Mouse (Mus musculus) heart, postnatal 0 days (tissue): ENCODE results near the gene Sept14. TPM values are rescaled to one million over a fixed set of nuclear protein-coding genes. Genes with fewer than 3 reads are reported as not detected.

Experiments
- ATAC-seq: fragments of 200-750 bp; cut with Nextera tagmentation; 2 replicates; pipeline ENCODE4 v1.8.0; 2017; ENCODE audit warnings: low read depth, moderate number of reproducible peaks, moderate library complexity; ENCODE audit not compliant: insufficient read depth
- DNase-seq: peaks from one replicate; pipeline ENCODE4 v3.0.0-alpha.2; 2016; ENCODE audit warnings: low spot score
- H3K27ac ChIP-seq: fragments of 300-500 bp; sonication (generic); 2 replicates; pipeline ENCODE4 v1.5.1; 2014; ENCODE audit warnings: low read depth, mild to moderate bottlenecking
- H3K27me3 ChIP-seq: fragments of 300-500 bp; sonication (generic); 2 replicates; pipeline ENCODE4 v1.6.1; 2014; ENCODE audit warnings: low read length, mixed read lengths; ENCODE audit not compliant: control insufficient read depth, insufficient read depth
- H3K36me3 ChIP-seq: fragments of 300-500 bp; sonication (generic); replicated peaks from 2 replicates; pipeline ENCODE4 v1.6.1; 2014; ENCODE audit warnings: low read length, mixed read lengths; ENCODE audit not compliant: control insufficient read depth, insufficient read depth
- H3K4me1 ChIP-seq: fragments of 300-500 bp; sonication (generic); 2 replicates; pipeline ENCODE4 v1.6.1; 2014; ENCODE audit warnings: antibody characterized with exemption; ENCODE audit not compliant: control insufficient read depth, insufficient read depth
- H3K4me2 ChIP-seq: fragments of 300-500 bp; sonication (generic); 2 replicates; pipeline ENCODE4 v1.6.1; 2014; ENCODE audit warnings: low read depth, mild to moderate bottlenecking, low read length, moderate library complexity
- H3K4me3 ChIP-seq: fragments of 300-500 bp; sonication (generic); 2 replicates; pipeline ENCODE4 v1.5.1; 2014; ENCODE audit warnings: low read depth, low read length
- H3K9ac ChIP-seq: fragments of 300-500 bp; sonication (generic); replicated peaks from 2 replicates; pipeline ENCODE4 v1.6.1; 2014; ENCODE audit warnings: low read depth, low read length, mixed read lengths
- H3K9me3 ChIP-seq: fragments of 300-500 bp; sonication (generic); replicated peaks from 2 replicates; pipeline ENCODE4 v1.6.1; 2016; ENCODE audit warnings: low read length; ENCODE audit not compliant: control insufficient read depth
- CTCF ChIP-seq: IDR thresholded peaks from 2 replicates; pipeline ENCODE4 v1.5.1; 2016; ENCODE audit warnings: antibody characterized with exemption, control low read depth, low read depth
- EP300 ChIP-seq: IDR thresholded peaks from 2 replicates; pipeline ENCODE4 v1.6.1; 2016; ENCODE audit warnings: antibody characterized with exemption, low read depth
- WGBS: fragments of 180-500 bp; shearing (Covaris S2); extraction: QIAGEN DNeasy Blood & Tissue Kit; methylation state at CpG from one replicate; pipeline ENCODE4 v1.1.7; 2014; 5-methylcytosine and 5-hydroxymethylcytosine counted together
- polyA plus RNA-seq: library from polyadenylated mRNA; unstranded; fragments of >200 nt; fragmentation: Nextera tagmentation; extraction: Ambion mirVana; gene quantifications from 2 replicates; pipeline ENCODE4 v1.2.1, GENCODE M21; 2015
- total RNA-seq: library from RNA; depleted of rRNA; stranded (reverse); fragments of >200 nt; gene quantifications from 2 replicates; pipeline ENCODE4 v1.2.3, GENCODE M21; 2014; ENCODE audit warnings: low replicate concordance

Gene Sept14
- total and polyA plus RNA-seq, 2 experiments from 2014 or later, result not detected

- TF ChIP-seq EP300 (no peak), CTCF (no peak)
- Histone ChIP-seq H3K4me1 (peaks cover 17% of the 10 kb centered on the region), H3K27ac (peak overlapping the region; percentile 100), H3K4me3 (peak overlapping the region; percentile 77), H3K4me2 (peak overlapping the region; percentile 70), H3K9me3 (no peaks in the 10 kb centered on the region), H3K9ac (peak overlapping the region; percentile 95), H3K36me3 (peaks cover 6% of the 10 kb centered on the region), H3K27me3 (no peaks in the 10 kb centered on the region)
- ATAC-seq (no peak), DNase-seq (no peak)
- 36% methylated on average over 4 of the region's 4 CpGs for WGBS
These were observed 16.0 kb upstream of the Sept14 start for GRCm38 (mm10) chr5:129724268-129724667.

GRCm38 (mm10) chr5:129720176-129720575 lies 11.9 kb upstream of the Sept14 start:
- Histone ChIP-seq H3K36me3 (peaks cover 33% of the 10 kb centered on the region), H3K9me3 (no peaks in the 10 kb centered on the region), H3K9ac (no peak overlapping the region), H3K27me3 (no peaks in the 10 kb centered on the region), H3K4me2 (no peak overlapping the region), H3K4me3 (no peak overlapping the region), H3K4me1 (0 out of 2 replicates have a peak, but pooled peaks cover 6% of the 10 kb centered on the region), H3K27ac (no peak overlapping the region)
- DNase-seq (no peak), ATAC-seq (no peak)
- no peak for TF ChIP-seq EP300
- no peak for TF ChIP-seq CTCF
- WGBS, result 82% methylated on average over 3 of the region's 3 CpGs

GRCm38 (mm10) chr5:129717016-129717415 lies 8.7 kb upstream of the Sept14 start:
- Histone ChIP-seq H3K27me3 (no peaks in the 10 kb centered on the region), H3K9me3 (no peaks in the 10 kb centered on the region), H3K4me1 (0 out of 2 replicates have a peak, but pooled peaks cover 6% of the 10 kb centered on the region), H3K9ac (no peak overlapping the region), H3K4me3 (no peak overlapping the region), H3K4me2 (no peak overlapping the region), H3K36me3 (peaks cover 33% of the 10 kb centered on the region), H3K27ac (no peak overlapping the region)
- DNase-seq (no peak), ATAC-seq (no peak)
- 77% methylated on average over 9 of the region's 9 CpGs for WGBS
- no peak for TF ChIP-seq CTCF
- no peak for TF ChIP-seq EP300

GRCm38 (mm10) chr5:129715326-129715861 lies 7.1 kb upstream of the Sept14 start, which contains the start of gene Mrps17:
Mrps17 (plus strand) TSS chr5:129715497.
- peak within 1 kb of the TSS; percentile 83 for H3K9ac ChIP-seq
- under 1% methylated on average over 33 of the region's 33 CpGs for WGBS
- H3K27ac ChIP-seq, result peak within 1 kb of the TSS; percentile 71
- DNase-seq, result peak; percentile 95
- peak; percentile 99 for ATAC-seq
- peak within 1 kb of the TSS; percentile 84 for H3K4me2 ChIP-seq
- H3K9me3 ChIP-seq, result no peaks in the 10 kb centered on the region
- TF ChIP-seq EP300 (no peak), CTCF (no peak)
- peak within 1 kb of the TSS; percentile 78 for H3K4me3 ChIP-seq
- no peaks in the 10 kb centered on the region for H3K27me3 ChIP-seq
- H3K36me3 ChIP-seq, result peaks cover 33% of the 10 kb centered on the region
- H3K4me1 ChIP-seq, result 0 out of 2 replicates have a peak, but pooled peaks cover 6% of the 10 kb centered on the region

- H3K4me1 ChIP-seq, result no peaks in the 10 kb centered on the region
- H3K9ac ChIP-seq, result no peak overlapping the region
- H3K9me3 ChIP-seq, result no peaks in the 10 kb centered on the region
- no peak overlapping the region for H3K4me2 ChIP-seq
- H3K4me3 ChIP-seq, result no peak overlapping the region
- DNase-seq (no peak), ATAC-seq (no peak)
- TF ChIP-seq EP300, result no peak
- no peak for TF ChIP-seq CTCF
- H3K36me3 ChIP-seq, result no peaks in the 10 kb centered on the region
- H3K27ac ChIP-seq, result no peak overlapping the region
- H3K27me3 ChIP-seq, result peaks cover 3% of the 10 kb centered on the region; the same call in 1 of the 2 replicates
These were observed 4.9 kb downstream of the Sept14 start for GRCm38 (mm10) chr5:129703368-129703767.

GRCm38 (mm10) chr5:129701706-129702105 lies 6.6 kb downstream of the Sept14 start:
- TF ChIP-seq EP300 (no peak), CTCF (no peak)
- peaks cover 3% of the 10 kb centered on the region; the same call in 1 of the 2 replicates for H3K27me3 ChIP-seq
- no peaks in the 10 kb centered on the region for H3K9me3 ChIP-seq
- ATAC-seq (no peak), DNase-seq (no peak)
- no peaks in the 10 kb centered on the region for H3K36me3 ChIP-seq
- H3K9ac ChIP-seq, result no peak overlapping the region
- H3K27ac ChIP-seq, result no peak overlapping the region
- H3K4me3 ChIP-seq, result no peak overlapping the region
- no peaks in the 10 kb centered on the region for H3K4me1 ChIP-seq
- WGBS, result 69% methylated on average over 1 of the region's 1 CpGs
- H3K4me2 ChIP-seq, result no peak overlapping the region
